Mouse (Mus musculus) NIH3T3 (cell line): ENCODE measurements at regions not wholly inside any gene's neighbourhood (a gene's known extent, or its start where the extent isn't known, plus 50 kb on each side); places are given as distances from the start of the nearest gene placed in this dataset.

Experiments
- DNase-seq: peaks from one replicate; pipeline ENCODE4 v3.0.0-alpha.2; 2012; ENCODE audit warnings: low read depth

GRCm38 (mm10) chr1:154255971-154256370, 55.0 kb downstream of the Zfp648 start:
- DNase-seq, result no peak

GRCm38 (mm10) chr1:154256811-154257210, 55.8 kb downstream of the Zfp648 start:
- DNase-seq, result no peak

- DNase-seq, result peak; percentile 2
Measured at GRCm38 (mm10) chr1:154258511-154258910, 57.5 kb downstream of the Zfp648 start.

GRCm38 (mm10) chr1:154260393-154260792, 59.4 kb downstream of the Zfp648 start:
- no peak for DNase-seq

- DNase-seq, result peak; percentile 34
Measured at GRCm38 (mm10) chr1:154281438-154281837, 80.5 kb downstream of the Zfp648 start.

GRCm38 (mm10) chr1:154286080-154286479, 85.1 kb downstream of the Zfp648 start:
- DNase-seq, result no peak

- peak; percentile 6 for DNase-seq
Measured at GRCm38 (mm10) chr1:154292729-154293128, 91.7 kb downstream of the Zfp648 start.

GRCm38 (mm10) chr1:154296080-154296479, 95.1 kb downstream of the Zfp648 start:
- peak; percentile 35 for DNase-seq

- no peak for DNase-seq
Measured at GRCm38 (mm10) chr1:154299866-154300265, 98.9 kb downstream of the Zfp648 start.

- peak; percentile 13 for DNase-seq
Measured at GRCm38 (mm10) chr1:154309650-154310049, 108.7 kb downstream of the Zfp648 start.
